Mouse (Mus musculus): ENCODE results near the gene Rab40b. TPM values are rescaled to one million over a fixed set of nuclear protein-coding genes. Genes with fewer than 3 reads are reported as not detected.
"Not testable (repeated sequence)": the region's sequence is repeated elsewhere in the genome, so short reads cannot be mapped to it uniquely, and the experiment has no call there.

The Rab40b gene
- polyA plus RNA-seq, 1 experiment from 2014 or later, result 5.7 TPM

- ATAC-seq (replicated peaks; ENCODE audit: low FRiP score, low read depth) (peak; percentile 98), DNase-seq (ENCODE audit: low spot score) (peak; percentile 96)
- H3K36me3 ChIP-seq (ENCODE audit: insufficient read depth, low read length), result no peaks in the 10 kb centered on the region
- H3K9me3 ChIP-seq (replicated peaks; ENCODE audit: low read length), result no peaks in the 10 kb centered on the region
- peak within 1 kb of the TSS; percentile 96 for H3K4me3 ChIP-seq (replicated peaks; ENCODE audit: low read depth, low read length)
- H3K27me3 ChIP-seq (ENCODE audit: insufficient read depth, low read length), result no peaks in the 10 kb centered on the region
- under 1% methylated on average over 58 of the region's 69 CpGs for WGBS
- peak within 1 kb of the TSS; percentile 84 for H3K4me2 ChIP-seq (ENCODE audit: low read length)
- H3K27ac ChIP-seq, result peak within 1 kb of the TSS; percentile 91
- peak within 1 kb of the TSS; percentile 99 for H3K9ac ChIP-seq (ENCODE audit: low read depth, low read length)
- H3K4me1 ChIP-seq (replicated peaks; ENCODE audit: insufficient read depth, low read length), result peaks cover 18% of the 10 kb centered on the region
- peak; percentile 14; the same call in 1 of the 2 replicates for TF ChIP-seq CTCF (IDR thresholded peaks at IDR 0.05; ENCODE audit: low read depth)
These were observed 33.9 kb downstream of the Rab40b start, which contains the start of gene Wdr45b for GRCm38 (mm10) chr11:121354091-121354707. Gene Wdr45b, minus strand, starts transcription at chr11:121354445.

GRCm38 (mm10) chr11:121353326-121354090 lies 34.5 kb downstream of the Rab40b start:
- DNase-seq (ENCODE audit: low spot score), result peak; percentile 28
- H3K4me3 ChIP-seq (replicated peaks; ENCODE audit: low read depth, low read length), result peak overlapping the region; percentile 96
- peak overlapping the region; percentile 91 for H3K27ac ChIP-seq
- no peak; the same call in none of the 2 replicates for ATAC-seq (replicated peaks; ENCODE audit: low FRiP score, low read depth)
- H3K9ac ChIP-seq (ENCODE audit: low read depth, low read length), result peak overlapping the region; percentile 99
- 0 out of 2 replicates have a peak, but pooled peaks cover under 1% of the 10 kb centered on the region for H3K36me3 ChIP-seq (ENCODE audit: insufficient read depth, low read length)
- peaks cover 18% of the 10 kb centered on the region for H3K4me1 ChIP-seq (replicated peaks; ENCODE audit: insufficient read depth, low read length)
- H3K27me3 ChIP-seq (ENCODE audit: insufficient read depth, low read length), result no peaks in the 10 kb centered on the region
- peak overlapping the region; percentile 84 for H3K4me2 ChIP-seq (ENCODE audit: low read length)
- WGBS, result 4% methylated on average over 36 of the region's 41 CpGs
- no peak for TF ChIP-seq CTCF (IDR thresholded peaks at IDR 0.05; ENCODE audit: low read depth)
- no peaks in the 10 kb centered on the region for H3K9me3 ChIP-seq (replicated peaks; ENCODE audit: low read length)

- not testable (repeated sequence) for H3K9ac ChIP-seq (ENCODE audit: low read depth, low read length); ATAC-seq (replicated peaks; ENCODE audit: low FRiP score, low read depth); DNase-seq (ENCODE audit: low spot score); H3K27me3 ChIP-seq (ENCODE audit: insufficient read depth, low read length); H3K36me3 ChIP-seq (ENCODE audit: insufficient read depth, low read length); H3K4me3 ChIP-seq (replicated peaks; ENCODE audit: low read depth, low read length); H3K9me3 ChIP-seq (replicated peaks; ENCODE audit: low read length); H3K27ac ChIP-seq; H3K4me2 ChIP-seq (ENCODE audit: low read length)
- peaks cover 12% of the 10 kb centered on the region for H3K4me1 ChIP-seq (replicated peaks; ENCODE audit: insufficient read depth, low read length)
- peak; percentile 39; the same call in 1 of the 2 replicates for TF ChIP-seq CTCF (IDR thresholded peaks at IDR 0.05; ENCODE audit: low read depth)
- WGBS, result 85% methylated on average over 3 of the region's 3 CpGs
These were observed 39.3 kb downstream of the Rab40b start for GRCm38 (mm10) chr11:121348727-121349126.

GRCm38 (mm10) chr11:121348166-121348565 lies 39.9 kb downstream of the Rab40b start:
- peaks cover 8% of the 10 kb centered on the region; the same call in 1 of the 2 replicates for H3K36me3 ChIP-seq (ENCODE audit: insufficient read depth, low read length)
- TF ChIP-seq CTCF (IDR thresholded peaks at IDR 0.05; ENCODE audit: low read depth), result no peak
- H3K9ac ChIP-seq (ENCODE audit: low read depth, low read length), result no peak overlapping the region
- DNase-seq (ENCODE audit: low spot score), result no peak
- H3K4me3 ChIP-seq (replicated peaks; ENCODE audit: low read depth, low read length), result no peak overlapping the region
- WGBS, result 90% methylated on average over 2 of the region's 2 CpGs
- H3K9me3 ChIP-seq (replicated peaks; ENCODE audit: low read length), result no peaks in the 10 kb centered on the region
- H3K27ac ChIP-seq, result no peak overlapping the region
- H3K4me2 ChIP-seq (ENCODE audit: low read length), result no peak overlapping the region
- peaks cover 8% of the 10 kb centered on the region for H3K4me1 ChIP-seq (replicated peaks; ENCODE audit: insufficient read depth, low read length)
- ATAC-seq (replicated peaks; ENCODE audit: low FRiP score, low read depth), result no peak
- no peaks in the 10 kb centered on the region for H3K27me3 ChIP-seq (ENCODE audit: insufficient read depth, low read length)

- Histone ChIP-seq H3K27me3 (ENCODE audit: insufficient read depth, low read length) (no peaks in the 10 kb centered on the region), H3K4me3 (replicated peaks; ENCODE audit: low read depth, low read length) (no peak overlapping the region), H3K9me3 (replicated peaks; ENCODE audit: low read length) (no peaks in the 10 kb centered on the region), H3K27ac (no peak overlapping the region), H3K36me3 (ENCODE audit: insufficient read depth, low read length) (peaks cover 8% of the 10 kb centered on the region; the same call in 1 of the 2 replicates), H3K4me2 (ENCODE audit: low read length) (no peak overlapping the region), H3K4me1 (replicated peaks; ENCODE audit: insufficient read depth, low read length) (no peaks in the 10 kb centered on the region), H3K9ac (ENCODE audit: low read depth, low read length) (no peak overlapping the region)
- ATAC-seq (replicated peaks; ENCODE audit: low FRiP score, low read depth) (no peak), DNase-seq (ENCODE audit: low spot score) (no peak)
- 86% methylated on average over 2 of the region's 2 CpGs for WGBS
- no peak for TF ChIP-seq CTCF (IDR thresholded peaks at IDR 0.05; ENCODE audit: low read depth)
These were observed 41.0 kb downstream of the Rab40b start for GRCm38 (mm10) chr11:121347036-121347435.

- peaks cover 13% of the 10 kb centered on the region for H3K36me3 ChIP-seq (ENCODE audit: insufficient read depth, low read length)
- no CpG with 5 or more reads among the region's 1 CpGs for WGBS
- DNase-seq (ENCODE audit: low spot score); H3K4me1 ChIP-seq (replicated peaks; ENCODE audit: insufficient read depth, low read length); H3K4me3 ChIP-seq (replicated peaks; ENCODE audit: low read depth, low read length); H3K9me3 ChIP-seq (replicated peaks; ENCODE audit: low read length); H3K27me3 ChIP-seq (ENCODE audit: insufficient read depth, low read length); H3K27ac ChIP-seq; ATAC-seq (replicated peaks; ENCODE audit: low FRiP score, low read depth); H3K4me2 ChIP-seq (ENCODE audit: low read length); H3K9ac ChIP-seq (ENCODE audit: low read depth, low read length): not testable (repeated sequence)
These were observed 45.6 kb downstream of the Rab40b start for GRCm38 (mm10) chr11:121342423-121342822.

Data from kidney, postnatal 0 days (tissue).